Mouse (Mus musculus) heart, postnatal 10 days (tissue): ENCODE data around the gene Slc8a3. TPM values are rescaled to one million over a fixed set of nuclear protein-coding genes. Genes with fewer than 3 reads are reported as not detected.

Experiments used
- DNase-seq, 2 experiments: peaks; one replicate each; pipeline ENCODE4 v3.0.0; 2021
- intact Hi-C: fragments of 180-260 bp; cut with DNase I; formaldehyde crosslinking; loops from one replicate; pipeline ENCODE4 v1.15.1; 2025
- microRNA-seq, 2 experiments: library from miRNA; unstranded; fragments of <30 nt; microRNA quantifications; one replicate each; pipeline ENCODE4 v1.2.0; 2022
- total RNA-seq, 2 experiments: library from RNA; stranded (reverse); gene quantifications; 2 replicates each; pipeline ENCODE4 v1.2.3; 2021

Gene Slc8a3
- total RNA-seq, 2 experiments from 2014 or later: 0.26 to 0.27 TPM

DNA sequence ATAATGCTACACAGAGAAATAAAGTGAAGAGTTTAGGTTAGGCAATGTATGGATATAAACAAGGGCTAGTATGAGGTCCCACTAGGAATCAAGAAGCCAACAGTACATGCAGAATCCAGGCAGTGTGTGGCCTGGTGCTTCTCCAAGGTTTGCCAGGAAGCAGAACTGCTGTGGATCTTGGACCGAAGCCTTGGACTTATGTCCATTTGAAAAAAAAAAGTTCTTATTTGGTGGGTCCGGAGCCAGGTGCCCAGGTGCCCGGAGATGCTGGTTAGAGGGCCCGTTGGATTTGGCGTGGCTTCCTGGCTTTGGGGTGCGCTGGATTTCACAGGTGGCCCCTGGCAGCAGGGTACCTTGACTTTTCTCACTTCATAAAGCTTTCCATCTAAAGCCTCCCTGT is 185.0 kb downstream of the Slc8a3 start:
- DNase-seq: no peak

More for the DNA sequence above, 185.0 kb downstream of the Slc8a3 start:
- intact Hi-C loops: no loop called here

Small RNA genes within 50 kb of the gene (microRNA-seq; reads per million reads assigned to microRNA genes)
- 0.47 to 1.4 reads per million in 2 experiments for gene Mir3067

Other genes with a start within 250 kb of the Slc8a3 start
- gene Gm4787, start 46.3 kb upstream of the Slc8a3 start, total RNA-seq: under 1 TPM; 0.45 to 0.55 TPM
- gene Adam4, start 88.8 kb upstream of the Slc8a3 start, total RNA-seq: under 1 TPM; 0.74 to 0.89 TPM
- 10 to 100 TPM; 65.3 to 68.3 TPM for gene Cox16, start 151.9 kb upstream of the Slc8a3 start, total RNA-seq
- gene Gm20498, start 199.7 kb upstream of the Slc8a3 start, total RNA-seq: 10 to 100 TPM; 35.8 to 42.6 TPM
- gene Synj2bp, start 199.7 kb upstream of the Slc8a3 start, total RNA-seq: 10 to 100 TPM; 35.9 to 43.0 TPM
- gene Adam21, start 235.3 kb upstream of the Slc8a3 start, total RNA-seq: under 1 TPM; 0.07 to 0.14 TPM